Mouse (Mus musculus) mouse trophoblast stem cell (cell line): ENCODE data around the gene Crybb1.

Source experiments
- in situ Hi-C, 2 experiments: fragments of 300-500 bp; cut with MseI, MboI; formaldehyde crosslinking; loops; 2 replicates in 1 of 2; 3 replicates in 1 of 2; pipeline ENCODE4 v1.15.1; 2025

The Crybb1 gene

GRCm38 (mm10) chr5:112265515-112265914 is 9.9 kb downstream of the Crybb1 start:
- in situ Hi-C loops: no loop called here

GRCm38 (mm10) chr5:112266011-112266777 is 10.6 kb downstream of the Crybb1 start:
- in situ Hi-C loops: no loop called here

GRCm38 (mm10) chr5:112270764-112271541 is 15.3 kb downstream of the Crybb1 start:
- in situ Hi-C loops: no loop called here

DNA sequence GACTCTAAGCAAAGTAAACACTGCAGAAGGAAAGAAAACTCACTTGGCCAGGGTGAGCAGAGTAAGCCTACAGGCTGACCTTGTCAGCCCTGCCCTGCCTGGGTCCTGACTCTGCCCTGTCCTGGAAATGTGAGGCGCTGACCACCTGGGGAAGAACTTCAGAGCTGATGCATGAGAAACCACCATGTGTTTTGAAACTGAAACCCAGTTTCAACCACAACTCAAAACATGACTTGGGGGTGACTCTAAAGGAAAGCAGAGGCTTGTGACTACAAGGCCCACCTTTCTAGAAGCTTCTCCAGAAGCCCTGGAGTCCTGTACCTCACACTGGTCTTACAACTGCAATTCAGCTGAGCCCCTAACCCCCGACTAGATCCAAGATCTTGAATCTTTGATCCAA is 17.3 kb downstream of the Crybb1 start:
- in situ Hi-C loops: no loop called here

DNA sequence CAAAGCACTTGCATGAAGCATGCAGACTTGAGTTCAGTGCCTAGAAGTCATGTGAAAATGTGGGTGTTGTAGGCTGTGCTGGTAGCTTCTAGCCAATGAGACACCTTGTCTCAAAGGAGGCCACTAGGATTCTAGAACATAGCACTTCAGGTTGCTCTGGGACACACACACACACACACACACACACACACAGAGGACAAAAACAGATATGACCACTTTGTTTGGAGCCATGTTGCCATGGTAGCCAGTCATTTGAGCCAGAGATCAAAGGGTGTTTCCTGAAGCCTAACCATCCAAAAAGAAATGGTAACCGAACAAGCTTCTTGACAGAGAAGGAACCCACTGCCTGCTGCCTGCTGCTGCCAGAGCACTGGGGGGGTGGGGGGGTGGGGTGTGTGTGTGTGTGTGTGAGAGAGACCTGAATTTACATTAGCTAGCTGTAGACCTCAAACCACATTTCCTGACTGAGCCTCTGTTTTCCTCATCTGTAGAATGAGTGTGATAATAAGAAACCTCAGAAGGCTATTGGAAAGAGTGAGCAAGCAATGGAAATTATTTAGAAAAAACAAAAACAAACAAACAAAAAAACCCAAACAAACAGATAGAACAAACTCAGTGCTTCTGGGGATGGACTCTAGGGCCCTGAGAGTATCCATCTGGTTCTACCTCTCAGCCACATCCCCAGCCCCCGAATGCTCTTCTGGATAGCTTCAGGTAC is 18.3 kb downstream of the Crybb1 start:
- in situ Hi-C loops: no loop called here

GRCm38 (mm10) chr5:112275021-112275804 is 19.6 kb downstream of the Crybb1 start:
- in situ Hi-C loops: no loop called here

DNA sequence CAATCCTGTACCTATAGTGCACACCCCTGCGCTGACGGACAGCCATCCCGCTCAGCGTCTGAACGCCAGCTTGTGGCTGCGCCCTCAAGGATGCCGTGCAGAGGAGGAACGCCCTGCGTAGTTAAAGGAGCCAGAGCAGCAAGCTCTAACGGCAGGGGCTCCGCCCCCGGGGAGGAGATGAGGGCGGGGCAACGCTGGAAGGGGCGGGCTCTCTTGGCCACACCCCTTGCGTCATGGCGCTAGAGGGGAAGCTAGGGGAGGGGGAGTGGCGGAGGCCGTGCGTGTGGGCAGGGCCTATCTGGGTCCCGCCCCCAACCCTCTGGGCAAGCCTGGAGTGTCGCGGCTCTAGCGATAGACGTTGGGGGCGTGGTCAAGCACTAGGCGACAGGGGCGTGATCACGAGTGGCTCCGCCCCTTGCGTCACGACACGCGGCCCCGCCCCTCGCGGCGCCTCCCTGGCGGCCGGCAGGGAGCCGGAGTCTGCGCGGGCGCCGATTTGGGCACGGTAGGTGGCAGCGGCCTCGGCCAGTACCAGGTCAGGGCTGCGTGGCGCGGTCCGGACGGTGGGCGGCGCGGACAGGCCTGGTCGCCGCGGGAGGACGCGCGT is 20.8 kb downstream of the Crybb1 start, which contains the start of gene Tpst2:
Gene Tpst2, plus strand, starts transcription at position 425 of the 607 bp plus-strand sequence.
- in situ Hi-C loops: no loop called here

GRCm38 (mm10) chr5:112276907-112277348 is 21.3 kb downstream of the Crybb1 start:
- in situ Hi-C loops: no loop called here

- in situ Hi-C loops: no loop called here
Observed at GRCm38 (mm10) chr5:112277906-112278470, 22.4 kb downstream of the Crybb1 start.

- in situ Hi-C loops: no loop called here
Observed at GRCm38 (mm10) chr5:112279181-112280021, 23.8 kb downstream of the Crybb1 start.

DNA sequence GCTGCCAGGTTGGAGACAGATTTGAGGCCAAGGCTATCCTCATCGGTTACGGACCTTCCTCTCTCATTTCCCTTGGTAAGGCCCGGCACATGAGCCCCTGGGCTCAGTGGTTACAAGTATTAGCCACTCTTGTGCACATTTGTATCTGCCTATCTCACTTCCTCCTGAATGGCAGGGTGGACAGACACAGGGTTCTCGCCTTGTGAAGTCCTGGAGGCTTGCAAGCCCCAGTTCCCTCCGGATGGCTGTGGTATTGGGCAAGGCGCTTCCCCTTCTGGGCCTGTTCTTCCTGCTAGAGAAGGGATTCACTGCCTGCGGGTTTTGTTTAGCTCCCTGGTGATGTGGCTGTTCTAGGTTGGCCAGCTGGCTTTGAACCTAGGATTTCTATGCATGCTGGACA is 24.5 kb downstream of the Crybb1 start:
- in situ Hi-C loops: no loop called here

DNA sequence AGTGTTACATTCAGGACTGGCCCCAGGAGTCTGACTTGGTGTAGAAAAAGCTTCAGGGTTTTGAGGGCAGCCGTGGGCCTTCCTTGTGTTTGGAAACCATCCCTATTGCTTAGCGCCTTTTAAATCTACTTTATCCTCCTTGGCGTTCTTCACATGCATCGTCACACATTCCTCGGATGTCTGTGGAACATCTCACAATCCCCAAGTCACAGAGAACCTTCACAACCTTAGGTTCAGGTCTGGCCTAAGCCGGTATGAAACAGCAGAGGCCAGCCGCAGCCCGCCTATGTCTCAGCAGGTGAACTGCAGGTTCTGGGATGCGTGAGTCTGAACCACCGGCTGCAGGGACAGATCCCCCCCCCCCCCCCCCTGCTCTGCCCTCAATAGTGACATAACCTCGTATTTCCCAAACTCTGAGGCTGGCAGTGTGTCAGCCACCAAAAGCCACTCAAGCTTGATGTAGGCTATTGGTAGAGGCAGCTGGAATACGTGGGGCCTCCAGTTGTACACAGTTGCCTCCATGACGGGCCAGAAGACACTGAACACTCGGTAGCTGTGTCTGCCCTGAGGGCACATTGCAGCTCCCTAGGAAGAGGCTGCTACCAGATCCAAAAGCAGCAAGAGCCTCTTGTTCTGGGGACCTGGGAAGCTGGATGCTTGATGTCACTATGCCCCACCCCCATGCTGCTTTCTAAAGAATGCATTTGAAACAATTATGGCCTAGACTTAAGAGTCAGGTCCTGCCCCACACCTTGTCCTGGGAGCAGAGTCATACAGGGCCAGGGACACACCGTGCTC is 25.4 kb downstream of the Crybb1 start:
- in situ Hi-C loops: no loop called here

DNA sequence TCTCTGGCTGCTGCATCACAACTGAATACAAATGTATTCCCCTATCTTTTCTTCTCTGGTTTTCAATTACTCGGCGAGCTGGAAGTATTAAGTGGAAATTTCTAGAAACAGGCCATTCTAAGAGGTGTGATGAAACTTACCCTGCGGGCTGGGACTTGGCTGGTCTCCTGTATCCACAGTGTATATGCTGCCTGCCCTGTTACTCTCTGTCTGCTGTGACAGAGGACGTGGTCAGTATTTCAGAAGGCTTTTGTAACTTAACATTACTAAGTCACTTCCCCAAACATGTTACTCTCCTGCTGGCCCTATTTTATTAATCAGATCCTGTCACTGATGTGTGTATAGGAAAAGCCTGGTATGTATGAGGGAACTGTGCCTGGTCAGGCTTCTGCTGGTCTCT is 26.1 kb downstream of the Crybb1 start:
- in situ Hi-C loops: no loop called here

DNA sequence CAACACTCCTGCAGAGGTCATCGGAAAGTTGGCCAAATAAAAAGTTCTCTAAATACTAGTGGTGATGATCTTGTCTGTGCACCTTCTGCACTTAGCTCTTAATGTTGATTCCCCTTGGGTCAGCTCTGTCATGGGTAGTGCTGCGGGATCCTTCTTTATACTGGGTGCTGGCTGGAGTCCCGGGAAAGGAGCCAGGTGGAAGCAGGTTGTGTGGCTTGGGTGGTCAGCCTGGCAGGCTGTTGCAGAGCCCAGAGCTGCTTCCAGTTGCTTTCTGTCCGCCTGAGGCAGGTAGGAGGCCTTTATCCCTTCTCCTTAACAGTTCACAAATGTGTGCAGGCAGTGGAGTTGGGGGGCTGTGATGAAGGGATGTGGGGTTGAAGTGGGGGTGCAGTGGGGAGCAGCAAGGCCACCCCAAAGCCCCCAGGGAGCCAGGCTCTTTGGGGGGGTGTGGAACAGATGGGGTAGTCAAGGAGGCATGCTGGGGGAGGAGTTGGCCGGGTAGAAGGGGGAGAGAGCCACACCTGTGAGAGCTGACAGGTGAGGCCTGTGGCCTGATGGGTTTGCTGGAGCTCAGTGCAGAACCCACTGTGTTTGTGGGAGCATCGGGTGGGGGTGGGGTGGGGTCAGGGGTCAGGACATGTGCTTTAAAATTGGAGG is 26.6 kb downstream of the Crybb1 start:
- in situ Hi-C loops: no loop called here

DNA sequence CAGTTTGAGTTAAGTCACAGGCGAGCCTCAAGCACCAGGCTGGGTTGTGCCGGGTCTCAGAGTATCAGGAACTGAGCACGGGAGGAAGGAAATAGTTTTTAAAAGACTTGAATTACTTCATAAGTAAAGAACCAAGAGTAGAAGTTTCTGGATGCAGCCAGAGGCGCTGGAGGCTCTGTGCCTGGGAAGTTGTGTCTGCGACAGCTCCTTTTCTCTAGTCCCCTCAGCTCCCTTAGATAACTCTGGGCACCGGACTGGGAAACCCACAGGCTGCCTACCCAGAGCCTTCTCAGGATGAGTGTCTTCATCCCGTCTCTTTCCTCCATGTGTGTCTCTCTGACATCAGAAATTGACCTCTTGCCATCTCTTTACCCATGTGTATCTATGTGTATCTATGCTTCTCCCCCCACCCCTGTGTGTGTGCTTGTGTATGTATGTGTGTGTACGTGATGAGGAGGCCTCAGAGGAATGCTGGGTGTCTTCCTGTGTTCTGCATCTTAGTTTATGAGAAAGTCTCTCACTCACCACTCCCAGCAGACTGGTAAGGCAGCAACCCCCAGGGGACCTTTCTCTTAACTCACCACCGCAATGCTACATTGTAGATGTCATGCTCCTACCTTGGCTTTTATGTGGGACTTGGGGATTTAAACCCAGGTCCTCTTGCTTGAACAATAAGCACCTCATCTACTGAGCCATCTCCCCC is 27.3 kb downstream of the Crybb1 start:
- in situ Hi-C loops: no loop called here

DNA sequence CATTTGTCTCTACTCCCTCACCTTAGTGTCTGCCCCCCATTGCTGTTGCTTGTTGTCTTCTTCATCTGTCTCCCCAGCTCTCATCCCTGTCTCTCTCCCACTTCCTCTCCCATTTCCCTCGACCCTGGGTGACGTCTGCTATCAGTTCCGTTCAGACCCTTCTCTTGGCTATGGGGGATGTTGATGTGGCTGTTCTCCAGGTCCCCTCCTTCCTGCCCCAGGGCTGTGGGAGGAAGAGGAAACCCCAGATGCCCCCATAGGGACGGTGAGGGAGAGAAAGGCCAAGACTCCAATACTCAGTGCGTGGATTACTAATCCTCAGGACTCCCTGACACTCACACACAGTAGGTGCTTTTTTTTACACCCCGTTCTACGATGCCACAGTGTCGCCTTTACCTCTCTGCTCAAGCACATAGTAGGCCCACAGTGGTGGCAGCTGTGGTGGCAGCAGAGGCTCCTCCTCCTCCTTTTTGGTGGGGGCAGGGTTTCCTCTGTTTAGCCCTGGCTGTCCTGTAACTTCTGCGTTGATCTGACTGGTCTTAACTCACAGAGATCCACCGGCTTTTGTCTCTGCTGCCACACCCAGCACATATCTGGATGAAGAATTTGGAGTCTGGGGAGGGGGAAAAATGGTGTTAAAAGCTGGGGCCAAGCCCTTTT is 28.1 kb downstream of the Crybb1 start:
- in situ Hi-C loops: no loop called here

DNA sequence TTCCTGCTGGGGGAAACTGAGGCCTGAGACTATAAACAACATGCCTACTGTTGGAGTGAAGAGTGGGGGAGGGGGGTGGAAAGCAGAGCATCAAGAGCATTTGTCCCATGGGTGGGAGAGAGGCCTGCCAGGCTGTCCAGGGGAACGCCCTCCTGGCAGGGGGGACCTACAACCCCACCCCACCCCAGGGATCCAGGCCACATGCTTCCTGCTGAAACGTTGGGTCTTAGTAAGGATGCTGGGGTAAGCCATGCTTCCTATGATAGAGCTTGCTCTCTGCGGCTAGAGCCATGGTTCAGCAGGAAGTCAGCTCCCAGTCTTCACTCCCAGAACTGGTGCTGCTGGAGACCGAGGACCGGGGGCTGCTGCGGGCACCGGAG is 28.6 kb downstream of the Crybb1 start:
- in situ Hi-C loops: no loop called here
